Mouse (Mus musculus): ENCODE data around the gene Sdf2l1. TPM values are rescaled to one million over a fixed set of nuclear protein-coding genes. Genes with fewer than 3 reads are reported as not detected.
A peak's percentile ranks its signal among the peaks of the same experiment; 100 is the strongest.
"Not testable (repeated sequence)": the region's sequence is repeated elsewhere in the genome, so short reads cannot be mapped to it uniquely, and the experiment has no call there.

Gene Sdf2l1
- 60.1 and 65.3 TPM in 2 replicates for polyA plus RNA-seq (2015; fragmentation: Nextera tagmentation; extraction: Ambion mirVana)

DNA sequence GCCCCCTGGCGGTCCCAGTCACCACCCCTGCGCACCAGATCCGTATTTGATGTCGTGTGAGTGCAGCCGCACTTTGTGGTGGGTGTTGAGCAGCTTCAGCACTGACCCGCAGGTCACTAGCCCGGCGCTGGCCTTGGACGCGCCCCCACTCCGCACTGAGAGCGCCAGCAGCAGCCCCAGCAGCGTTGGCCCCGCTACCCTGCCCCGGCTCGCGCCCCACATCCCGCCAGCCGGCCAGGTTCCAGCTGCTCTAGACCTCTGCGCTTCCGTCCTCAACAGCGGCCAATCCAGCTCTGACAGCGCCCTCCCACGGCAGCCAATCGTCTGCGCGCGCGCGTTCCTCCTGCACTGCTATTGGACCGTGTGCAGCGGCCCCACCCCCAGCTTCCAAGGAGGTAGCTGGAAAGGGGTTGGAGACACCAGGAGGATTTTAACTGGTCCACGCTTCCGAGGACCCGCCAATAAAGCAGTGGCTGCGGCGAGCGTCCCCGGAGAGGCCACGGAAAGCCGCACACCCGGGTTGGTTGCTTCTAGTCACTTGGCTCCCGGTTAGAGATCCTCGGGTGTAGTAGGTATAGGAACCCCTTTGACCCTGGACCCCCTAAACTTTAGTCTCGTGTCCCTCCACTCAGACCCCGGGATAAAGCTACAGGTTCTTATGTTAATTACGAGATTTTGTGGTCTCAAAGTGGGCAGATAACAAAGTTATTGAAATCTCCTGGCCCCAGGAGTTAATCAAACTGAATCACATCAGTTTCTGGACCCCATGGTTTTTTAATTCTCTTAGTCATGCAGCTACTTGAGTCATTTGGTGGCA is at the start of gene Sdf2l1:
Gene Sdf2l1, minus strand, starts transcription at position 295 of the 817 bp plus-strand sequence.
- Histone ChIP-seq H3K4me3 (peak within 1 kb of the TSS; percentile 80), H3K27me3 (no peaks in the 10 kb centered on the region), H3K9me3 (no peaks in the 10 kb centered on the region), H3K4me1 (peaks cover 18% of the 10 kb centered on the region), H3K4me2 (peak within 1 kb of the TSS; percentile 96), H3K27ac (peak within 1 kb of the TSS; percentile 79), H3K36me3 (0 out of 2 replicates have a peak, but pooled peaks cover 3% of the 10 kb centered on the region), H3K9ac (peak within 1 kb of the TSS; percentile 79)
- WGBS = under 1% methylated on average over 47 of the region's 47 CpGs
- ATAC-seq (ENCODE audit: insufficient number of reproducible peaks, insufficient read depth, low FRiP score, low TSS enrichment, low read depth) = peak; percentile 97

- Histone ChIP-seq H3K27ac (no peak overlapping the region), H3K9me3 (peaks cover 3% of the 10 kb centered on the region; the same call in 1 of the 2 replicates), H3K27me3 (no peaks in the 10 kb centered on the region), H3K36me3 (peaks cover 25% of the 10 kb centered on the region), H3K4me1 (no peaks in the 10 kb centered on the region), H3K9ac (no peak overlapping the region), H3K4me2 (no peak overlapping the region), H3K4me3 (no peak overlapping the region)
- ATAC-seq (ENCODE audit: insufficient number of reproducible peaks, insufficient read depth, low FRiP score, low TSS enrichment, low read depth) = no peak
- 85% methylated on average over 4 of the region's 4 CpGs for WGBS
These were observed 49.2 kb upstream of the Sdf2l1 start for GRCm38 (mm10) chr16:17181382-17181781.

DNA sequence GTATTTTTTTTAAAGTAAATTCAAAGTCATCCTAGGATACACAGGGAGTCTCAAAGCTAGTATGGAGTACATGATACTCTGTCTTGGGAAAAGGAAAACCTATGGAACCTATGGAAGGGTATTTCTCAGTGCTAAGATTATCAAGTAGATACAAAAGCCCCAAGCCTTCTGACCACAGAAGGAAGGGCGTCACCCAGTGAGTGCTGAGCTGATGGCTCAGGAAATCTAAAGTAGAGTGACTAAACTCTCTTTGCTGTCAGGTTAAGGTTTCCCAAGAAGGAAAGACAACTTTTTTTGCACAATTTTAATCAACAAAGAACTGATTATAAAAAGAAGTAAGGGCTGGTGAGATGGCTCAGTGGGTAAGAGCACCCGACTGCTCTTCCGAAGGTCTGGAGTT is 47.5 kb upstream of the Sdf2l1 start:
- H3K4me1 ChIP-seq = no peaks in the 10 kb centered on the region
- WGBS = 95% methylated on average over 3 of the region's 3 CpGs
- H3K36me3 ChIP-seq = peaks cover 25% of the 10 kb centered on the region
- ATAC-seq (ENCODE audit: insufficient number of reproducible peaks, insufficient read depth, low FRiP score, low TSS enrichment, low read depth) = no peak
- no peak overlapping the region for H3K4me2 ChIP-seq
- no peak overlapping the region for H3K27ac ChIP-seq
- peaks cover 3% of the 10 kb centered on the region; the same call in 1 of the 2 replicates for H3K9me3 ChIP-seq
- H3K9ac ChIP-seq = no peak overlapping the region
- no peaks in the 10 kb centered on the region for H3K27me3 ChIP-seq
- no peak overlapping the region for H3K4me3 ChIP-seq

DNA sequence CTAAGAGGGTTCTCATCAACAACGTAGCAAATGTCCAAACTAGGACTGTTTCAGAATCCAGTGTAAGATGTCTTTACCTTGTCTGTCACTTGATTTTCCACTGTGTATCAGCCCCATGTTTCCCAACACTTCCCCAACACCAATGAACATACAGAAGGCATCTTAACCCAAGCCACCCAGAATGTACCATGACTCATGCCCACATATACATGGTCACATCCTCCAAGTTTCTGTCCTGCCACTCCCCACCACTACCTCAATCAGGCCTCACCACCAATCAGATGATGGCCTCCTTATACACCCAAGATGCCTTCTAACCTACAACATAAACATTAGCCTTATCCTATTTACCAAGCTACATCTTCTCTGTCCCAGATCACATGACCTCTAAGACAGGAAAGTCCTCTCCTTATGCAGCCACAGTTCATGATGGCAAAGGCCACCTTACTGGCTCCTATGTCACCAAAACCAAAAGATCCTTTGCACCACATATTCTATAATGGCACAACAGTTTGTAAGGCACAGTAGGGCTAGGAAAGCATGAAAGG is 45.5 kb upstream of the Sdf2l1 start:
- no peak for ATAC-seq (ENCODE audit: insufficient number of reproducible peaks, insufficient read depth, low FRiP score, low TSS enrichment, low read depth)
- Histone ChIP-seq H3K4me3 (no peak overlapping the region), H3K4me1 (no peaks in the 10 kb centered on the region), H3K27ac (no peak overlapping the region), H3K9me3 (no peaks in the 10 kb centered on the region), H3K27me3 (no peaks in the 10 kb centered on the region), H3K4me2 (no peak overlapping the region), H3K36me3 (peaks cover 46% of the 10 kb centered on the region), H3K9ac (no peak overlapping the region)
- WGBS = 94% methylated on average over 1 of the region's 1 CpGs

- Histone ChIP-seq H3K4me1 (no peaks in the 10 kb centered on the region), H3K4me3 (no peak overlapping the region), H3K9me3 (no peaks in the 10 kb centered on the region), H3K27ac (no peak overlapping the region), H3K36me3 (peaks cover 55% of the 10 kb centered on the region), H3K27me3 (no peaks in the 10 kb centered on the region), H3K4me2 (no peak overlapping the region), H3K9ac (no peak overlapping the region)
- WGBS = 93% methylated on average over 2 of the region's 2 CpGs
- ATAC-seq (ENCODE audit: insufficient number of reproducible peaks, insufficient read depth, low FRiP score, low TSS enrichment, low read depth) = no peak; the same call in 1 of the 2 replicates
These were observed 43.6 kb upstream of the Sdf2l1 start for GRCm38 (mm10) chr16:17175765-17176164.

DNA sequence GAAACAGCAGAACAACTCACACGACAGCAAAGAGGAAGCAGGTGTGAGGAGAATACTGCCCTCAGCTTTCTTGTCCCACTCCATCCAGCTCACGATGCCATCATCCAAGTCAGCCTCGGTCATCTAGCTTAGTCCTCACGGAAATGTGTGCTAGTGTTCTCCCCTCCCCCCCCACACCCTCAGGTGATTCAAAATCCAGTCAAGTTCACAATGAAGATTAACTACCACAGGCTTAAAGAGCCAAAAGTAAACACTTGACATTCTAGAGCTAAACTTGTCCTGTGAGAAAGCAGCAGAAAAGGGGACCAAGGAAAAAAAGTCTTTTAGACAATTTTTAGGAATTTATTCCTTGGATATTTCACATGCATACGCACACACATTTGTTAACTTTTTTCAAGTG is 35.9 kb upstream of the Sdf2l1 start:
- no peak for ATAC-seq (ENCODE audit: insufficient number of reproducible peaks, insufficient read depth, low FRiP score, low TSS enrichment, low read depth)
- no peak overlapping the region for H3K4me2 ChIP-seq
- H3K9ac ChIP-seq = no peak overlapping the region
- peaks cover 65% of the 10 kb centered on the region for H3K36me3 ChIP-seq
- WGBS = 85% methylated on average over 5 of the region's 5 CpGs
- no peaks in the 10 kb centered on the region for H3K4me1 ChIP-seq
- no peak overlapping the region for H3K27ac ChIP-seq
- no peaks in the 10 kb centered on the region for H3K27me3 ChIP-seq
- no peaks in the 10 kb centered on the region for H3K9me3 ChIP-seq
- no peak overlapping the region for H3K4me3 ChIP-seq

- Histone ChIP-seq H3K4me3 (no peak overlapping the region), H3K27ac (no peak overlapping the region), H3K4me2 (no peak overlapping the region), H3K36me3 (peaks cover 61% of the 10 kb centered on the region), H3K4me1 (no peaks in the 10 kb centered on the region), H3K9me3 (no peaks in the 10 kb centered on the region), H3K9ac (no peak overlapping the region), H3K27me3 (no peaks in the 10 kb centered on the region)
- no peak for ATAC-seq (ENCODE audit: insufficient number of reproducible peaks, insufficient read depth, low FRiP score, low TSS enrichment, low read depth)
These were observed 35.0 kb upstream of the Sdf2l1 start for GRCm38 (mm10) chr16:17167179-17167578.

DNA sequence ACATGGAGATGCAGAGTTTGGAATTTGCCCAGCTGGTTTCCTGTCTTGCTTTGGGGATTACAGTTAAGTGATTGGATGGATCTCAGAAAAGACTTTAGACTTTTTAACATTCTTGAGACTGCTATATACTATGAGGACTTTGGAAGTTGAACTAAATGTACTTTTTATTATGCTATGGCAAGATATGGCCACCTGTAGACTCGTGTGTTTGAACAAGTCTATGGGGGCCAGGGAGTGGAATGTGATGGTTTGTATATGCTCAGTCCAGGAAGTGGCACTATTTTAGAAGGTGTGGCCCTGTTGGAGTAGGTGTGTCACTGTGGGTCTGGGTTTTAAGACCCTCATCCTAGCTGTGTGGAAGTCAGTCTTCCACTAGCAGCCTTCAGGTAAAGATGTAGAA is 33.3 kb upstream of the Sdf2l1 start:
- not testable (repeated sequence) for H3K4me1 ChIP-seq; H3K9me3 ChIP-seq; H3K27ac ChIP-seq; H3K4me3 ChIP-seq; H3K27me3 ChIP-seq; H3K4me2 ChIP-seq; ATAC-seq (ENCODE audit: insufficient number of reproducible peaks, insufficient read depth, low FRiP score, low TSS enrichment, low read depth); H3K9ac ChIP-seq
- WGBS = 94% methylated on average over 1 of the region's 1 CpGs
- H3K36me3 ChIP-seq = peaks cover 57% of the 10 kb centered on the region

DNA sequence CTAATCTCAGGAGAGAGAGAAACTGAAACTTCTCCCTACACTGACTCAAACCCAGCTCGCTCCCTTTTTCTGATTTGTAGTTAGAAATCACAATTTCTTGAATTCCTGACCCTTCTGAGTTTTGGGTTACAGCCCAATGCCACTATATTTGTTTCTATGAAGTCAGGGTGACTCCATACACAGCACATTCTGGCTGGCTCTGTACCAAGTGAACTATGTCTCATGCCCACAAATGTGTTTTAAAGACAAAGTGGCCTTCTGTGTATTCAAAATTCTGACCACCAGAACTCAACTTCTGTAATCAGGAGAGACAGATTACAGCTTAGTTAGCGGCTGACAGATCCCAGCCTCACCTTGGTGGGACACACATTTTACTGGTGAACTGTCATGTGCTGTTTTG is 22.2 kb upstream of the Sdf2l1 start:
- Histone ChIP-seq H3K36me3 (peaks cover 76% of the 10 kb centered on the region), H3K4me1 (no peaks in the 10 kb centered on the region), H3K27ac (no peak overlapping the region), H3K9me3 (no peaks in the 10 kb centered on the region), H3K27me3 (no peaks in the 10 kb centered on the region), H3K9ac (no peak overlapping the region), H3K4me2 (no peak overlapping the region), H3K4me3 (no peak overlapping the region)
- WGBS = 92% methylated on average over 2 of the region's 2 CpGs
- ATAC-seq (ENCODE audit: insufficient number of reproducible peaks, insufficient read depth, low FRiP score, low TSS enrichment, low read depth) = no peak

DNA sequence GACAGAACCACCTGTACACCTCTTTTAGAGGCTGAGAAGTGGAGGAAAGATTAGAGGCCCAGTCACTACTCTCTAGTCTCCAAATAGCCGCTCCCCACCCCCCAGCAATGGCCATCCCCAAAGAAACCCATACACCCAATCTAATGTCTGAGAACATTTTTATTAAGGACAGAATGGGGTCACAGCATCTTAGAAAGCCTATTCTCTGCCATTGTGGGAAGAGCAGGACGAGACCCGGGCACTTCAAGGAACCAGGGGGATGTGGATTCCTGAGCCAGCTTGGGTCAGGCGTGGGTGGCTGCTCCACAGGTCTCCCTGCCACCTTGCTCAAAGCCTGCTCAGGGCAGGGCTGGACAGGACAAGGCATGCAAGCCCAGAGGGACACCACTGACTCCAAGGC is 19.7 kb upstream of the Sdf2l1 start:
- WGBS = 98% methylated on average over 4 of the region's 4 CpGs
- H3K9ac ChIP-seq = no peak overlapping the region
- peaks cover 12% of the 10 kb centered on the region for H3K4me1 ChIP-seq
- H3K4me2 ChIP-seq = no peak overlapping the region
- H3K9me3 ChIP-seq = no peaks in the 10 kb centered on the region
- H3K4me3 ChIP-seq = no peak overlapping the region
- peaks cover 52% of the 10 kb centered on the region for H3K36me3 ChIP-seq
- ATAC-seq (ENCODE audit: insufficient number of reproducible peaks, insufficient read depth, low FRiP score, low TSS enrichment, low read depth) = no peak
- H3K27me3 ChIP-seq = peaks cover 10% of the 10 kb centered on the region
- H3K27ac ChIP-seq = no peak overlapping the region

GRCm38 (mm10) chr16:17150520-17151258 is 18.5 kb upstream of the Sdf2l1 start:
- Histone ChIP-seq H3K9me3 (no peaks in the 10 kb centered on the region), H3K36me3 (peaks cover 42% of the 10 kb centered on the region), H3K4me1 (peaks cover 12% of the 10 kb centered on the region), H3K4me3 (no peak overlapping the region), H3K27me3 (peaks cover 10% of the 10 kb centered on the region), H3K27ac (no peak overlapping the region), H3K4me2 (no peak overlapping the region), H3K9ac (no peak overlapping the region)
- WGBS = 88% methylated on average over 7 of the region's 7 CpGs
- ATAC-seq (ENCODE audit: insufficient number of reproducible peaks, insufficient read depth, low FRiP score, low TSS enrichment, low read depth) = no peak
